Mouse (Mus musculus) lung, postnatal 25 days (tissue): ENCODE measurements around the gene Cdk5rap2.

Experiments
- DNase-seq: peaks from one replicate; pipeline ENCODE4 v3.0.0; 2022; ENCODE audit warnings: low spot score

Gene Cdk5rap2

GRCm38 (mm10) chr4:70260419-70260807 lies 149.8 kb downstream of the Cdk5rap2 start:
- DNase-seq: no peak

GRCm38 (mm10) chr4:70259726-70260418 lies 150.4 kb downstream of the Cdk5rap2 start:
- no peak for DNase-seq

- no peak for DNase-seq
These were observed 151.4 kb downstream of the Cdk5rap2 start for GRCm38 (mm10) chr4:70258826-70259225.

- DNase-seq: no peak
These were observed 152.0 kb downstream of the Cdk5rap2 start for GRCm38 (mm10) chr4:70258205-70258604.

- no peak for DNase-seq
These were observed 158.5 kb downstream of the Cdk5rap2 start for GRCm38 (mm10) chr4:70251782-70252181.

- DNase-seq: no peak
These were observed 164.5 kb downstream of the Cdk5rap2 start for GRCm38 (mm10) chr4:70245706-70246105.

- DNase-seq: no peak
These were observed 166.6 kb downstream of the Cdk5rap2 start for GRCm38 (mm10) chr4:70243561-70244120.

- DNase-seq: no peak
These were observed 170.5 kb downstream of the Cdk5rap2 start for GRCm38 (mm10) chr4:70239731-70240130.

GRCm38 (mm10) chr4:70238862-70239261 lies 171.4 kb downstream of the Cdk5rap2 start:
- no peak for DNase-seq

- no peak for DNase-seq
These were observed 177.9 kb downstream of the Cdk5rap2 start for GRCm38 (mm10) chr4:70232383-70232782.

- no peak for DNase-seq
These were observed 180.4 kb downstream of the Cdk5rap2 start for GRCm38 (mm10) chr4:70229874-70230273.

- DNase-seq: no peak
These were observed 181.9 kb downstream of the Cdk5rap2 start for GRCm38 (mm10) chr4:70228350-70228749.

- no peak for DNase-seq
These were observed 182.6 kb downstream of the Cdk5rap2 start for GRCm38 (mm10) chr4:70227667-70228066.

GRCm38 (mm10) chr4:70224503-70224902 lies 185.7 kb downstream of the Cdk5rap2 start:
- no peak for DNase-seq

- no peak for DNase-seq
These were observed 188.4 kb downstream of the Cdk5rap2 start for GRCm38 (mm10) chr4:70221878-70222277.

- DNase-seq: no peak
These were observed 188.9 kb downstream of the Cdk5rap2 start for GRCm38 (mm10) chr4:70221370-70221769.

- DNase-seq: peak; percentile 21
These were observed 189.7 kb downstream of the Cdk5rap2 start for GRCm38 (mm10) chr4:70220277-70221180.

GRCm38 (mm10) chr4:70219776-70220175 lies 190.5 kb downstream of the Cdk5rap2 start:
- DNase-seq: no peak

GRCm38 (mm10) chr4:70185971-70186370 lies 224.3 kb downstream of the Cdk5rap2 start:
- no peak for DNase-seq
